Mouse (Mus musculus): ENCODE data around the gene Mtx3. TPM values are rescaled to one million over a fixed set of nuclear protein-coding genes. Genes with fewer than 3 reads are reported as not detected.

Gene Mtx3
- polyA plus RNA-seq, 1 experiment = 2.5 TPM

- H3K27me3 ChIP-seq (ENCODE audit: control insufficient read depth, insufficient read depth, low read length) = no peaks in the 10 kb centered on the region
- TF ChIP-seq POLR2A (IDR thresholded peaks at IDR 0.05; ENCODE audit: low read depth, low read length) (no peak), CTCF (IDR thresholded peaks at IDR 0.05; ENCODE audit: extremely low read depth, insufficient read length, insufficient replicate concordance, low read depth, low read length) (no peak)
- H3K4me1 ChIP-seq (ENCODE audit: control insufficient read depth, insufficient read depth, insufficient read length, low read length) = peaks cover 11% of the 10 kb centered on the region; the same call in 1 of the 2 replicates
- no peaks in the 10 kb centered on the region for H3K36me3 ChIP-seq (ENCODE audit: control insufficient read depth, insufficient read depth, low read length)
- WGBS = 80% methylated on average over 9 of the region's 9 CpGs
- H3K27ac ChIP-seq (ENCODE audit: insufficient read depth, low read depth, low read length) = no peak overlapping the region
- no peak overlapping the region for H3K4me3 ChIP-seq (ENCODE audit: low read depth, low read length)
These were observed 37.9 kb downstream of the Mtx3 start for GRCm38 (mm10) chr13:92882271-92882985.

- TF ChIP-seq CTCF (IDR thresholded peaks at IDR 0.05; ENCODE audit: extremely low read depth, insufficient read length, insufficient replicate concordance, low read depth, low read length) (no peak), POLR2A (IDR thresholded peaks at IDR 0.05; ENCODE audit: low read depth, low read length) (no peak)
- 87% methylated on average over 7 of the region's 7 CpGs for WGBS
- H3K27ac ChIP-seq (ENCODE audit: insufficient read depth, low read depth, low read length) = no peak overlapping the region
- no peaks in the 10 kb centered on the region for H3K36me3 ChIP-seq (ENCODE audit: control insufficient read depth, insufficient read depth, low read length)
- H3K4me1 ChIP-seq (ENCODE audit: control insufficient read depth, insufficient read depth, insufficient read length, low read length) = peaks cover 11% of the 10 kb centered on the region; the same call in 1 of the 2 replicates
- no peak overlapping the region for H3K4me3 ChIP-seq (ENCODE audit: low read depth, low read length)
- no peaks in the 10 kb centered on the region for H3K27me3 ChIP-seq (ENCODE audit: control insufficient read depth, insufficient read depth, low read length)
These were observed 38.6 kb downstream of the Mtx3 start for GRCm38 (mm10) chr13:92882986-92883720.

DNA sequence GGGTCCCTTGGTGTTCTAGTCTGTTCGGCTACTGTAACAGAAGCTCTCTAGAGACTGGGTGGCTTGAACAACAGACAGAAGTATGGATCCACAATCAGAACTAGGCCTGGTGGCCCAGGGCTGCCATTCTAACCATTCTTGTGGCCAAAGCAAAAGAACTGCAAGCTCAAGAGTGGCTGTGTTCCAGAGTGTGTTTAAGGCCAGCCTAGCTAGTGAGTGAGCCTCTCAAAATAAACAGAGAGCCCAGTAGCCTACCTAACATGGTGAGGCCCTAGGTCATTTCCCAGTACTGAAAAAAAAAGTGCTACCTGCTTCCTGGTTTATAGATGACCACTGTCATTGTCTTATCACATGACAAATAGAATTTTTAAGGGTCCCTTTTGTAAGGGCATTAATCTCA lies 39.6 kb downstream of the Mtx3 start:
- Histone ChIP-seq H3K27me3 (ENCODE audit: control insufficient read depth, insufficient read depth, low read length) (no peaks in the 10 kb centered on the region), H3K4me3 (ENCODE audit: low read depth, low read length) (no peak overlapping the region), H3K36me3 (ENCODE audit: control insufficient read depth, insufficient read depth, low read length) (no peaks in the 10 kb centered on the region), H3K4me1 (ENCODE audit: control insufficient read depth, insufficient read depth, insufficient read length, low read length) (peaks cover 11% of the 10 kb centered on the region; the same call in 1 of the 2 replicates), H3K27ac (ENCODE audit: insufficient read depth, low read depth, low read length) (no peak overlapping the region)
- 88% methylated on average over 1 of the region's 1 CpGs for WGBS
- TF ChIP-seq CTCF (IDR thresholded peaks at IDR 0.05; ENCODE audit: extremely low read depth, insufficient read length, insufficient replicate concordance, low read depth, low read length) (no peak), POLR2A (IDR thresholded peaks at IDR 0.05; ENCODE audit: low read depth, low read length) (no peak)

DNA sequence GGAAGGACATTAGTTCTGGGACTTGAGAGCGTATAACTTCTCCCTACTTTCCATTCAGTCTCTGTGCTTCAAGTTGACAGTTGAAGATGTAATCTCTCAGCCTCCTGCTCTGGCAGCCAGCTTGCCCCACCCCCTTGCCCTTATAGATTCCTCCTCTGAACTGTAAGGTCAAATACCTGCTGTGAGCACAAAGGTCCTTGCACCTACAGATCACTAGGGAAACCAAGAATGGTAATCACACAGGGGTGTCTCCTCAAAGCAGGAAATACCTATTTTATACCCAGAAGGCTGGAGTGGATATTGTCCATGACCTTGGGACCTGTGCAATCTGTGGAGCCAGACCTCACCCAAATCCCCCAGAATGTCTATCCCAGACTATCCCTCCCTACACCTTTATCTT lies 40.4 kb downstream of the Mtx3 start:
- Histone ChIP-seq H3K27me3 (ENCODE audit: control insufficient read depth, insufficient read depth, low read length) (no peaks in the 10 kb centered on the region), H3K27ac (ENCODE audit: insufficient read depth, low read depth, low read length) (no peak overlapping the region), H3K4me1 (ENCODE audit: control insufficient read depth, insufficient read depth, insufficient read length, low read length) (peaks cover 11% of the 10 kb centered on the region; the same call in 1 of the 2 replicates), H3K4me3 (ENCODE audit: low read depth, low read length) (no peak overlapping the region), H3K36me3 (ENCODE audit: control insufficient read depth, insufficient read depth, low read length) (no peaks in the 10 kb centered on the region)
- 31% methylated on average over 1 of the region's 1 CpGs for WGBS
- TF ChIP-seq POLR2A (IDR thresholded peaks at IDR 0.05; ENCODE audit: low read depth, low read length) = no peak
- no peak for TF ChIP-seq CTCF (IDR thresholded peaks at IDR 0.05; ENCODE audit: extremely low read depth, insufficient read length, insufficient replicate concordance, low read depth, low read length)

DNA sequence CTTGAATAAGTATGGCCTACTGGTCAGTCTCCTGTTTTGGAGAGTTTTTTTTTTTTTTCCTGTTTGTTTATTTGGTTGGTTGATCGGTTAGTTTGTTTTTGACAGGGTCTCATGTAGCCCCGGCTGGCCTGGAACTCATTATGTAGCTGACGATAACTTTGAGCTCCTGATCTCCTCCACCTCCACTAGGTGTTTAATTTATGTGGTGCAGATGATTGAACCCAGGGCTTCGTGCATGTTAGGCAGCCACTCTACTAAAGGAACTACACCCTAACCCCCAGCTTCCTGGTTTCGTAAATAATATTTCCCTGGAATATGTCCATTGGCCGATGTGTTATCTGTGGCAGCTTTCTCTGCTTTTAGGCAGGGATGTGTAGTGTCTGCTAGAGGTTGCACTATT lies 54.5 kb downstream of the Mtx3 start:
- no peaks in the 10 kb centered on the region for H3K4me1 ChIP-seq (ENCODE audit: control insufficient read depth, insufficient read depth, insufficient read length, low read length)
- no peaks in the 10 kb centered on the region for H3K36me3 ChIP-seq (ENCODE audit: control insufficient read depth, insufficient read depth, low read length)
- H3K27ac ChIP-seq (ENCODE audit: insufficient read depth, low read depth, low read length) = no peak overlapping the region
- WGBS = 72% methylated on average over 6 of the region's 6 CpGs
- no peaks in the 10 kb centered on the region for H3K27me3 ChIP-seq (ENCODE audit: control insufficient read depth, insufficient read depth, low read length)
- TF ChIP-seq POLR2A (IDR thresholded peaks at IDR 0.05; ENCODE audit: low read depth, low read length) (no peak), CTCF (IDR thresholded peaks at IDR 0.05; ENCODE audit: extremely low read depth, insufficient read length, insufficient replicate concordance, low read depth, low read length) (no peak)
- H3K4me3 ChIP-seq (ENCODE audit: low read depth, low read length) = no peak overlapping the region

DNA sequence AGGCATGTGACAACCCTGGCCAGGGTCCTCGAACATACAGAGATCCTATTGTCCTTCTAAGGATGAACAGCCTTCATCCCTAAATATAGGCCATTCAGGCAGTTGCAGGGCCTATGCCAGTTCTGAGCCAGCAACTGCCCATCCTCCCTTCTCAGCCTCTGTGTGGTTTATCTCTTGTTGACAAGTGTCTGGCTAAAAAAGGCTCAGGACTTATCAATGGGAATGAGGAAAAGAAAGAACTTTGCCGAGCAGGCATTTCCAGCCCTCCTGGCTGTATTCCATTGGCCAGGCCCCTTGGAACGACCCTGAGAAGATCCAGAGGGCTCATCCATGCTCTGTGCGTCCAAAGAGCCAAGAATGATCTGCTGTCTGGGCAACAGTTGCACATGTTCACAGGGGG lies 58.7 kb downstream of the Mtx3 start:
- 36% methylated on average over 4 of the region's 4 CpGs for WGBS
- Histone ChIP-seq H3K4me1 (ENCODE audit: control insufficient read depth, insufficient read depth, insufficient read length, low read length) (no peaks in the 10 kb centered on the region), H3K27ac (ENCODE audit: insufficient read depth, low read depth, low read length) (no peak overlapping the region), H3K36me3 (ENCODE audit: control insufficient read depth, insufficient read depth, low read length) (no peaks in the 10 kb centered on the region), H3K4me3 (ENCODE audit: low read depth, low read length) (no peak overlapping the region), H3K27me3 (ENCODE audit: control insufficient read depth, insufficient read depth, low read length) (no peaks in the 10 kb centered on the region)
- TF ChIP-seq CTCF (IDR thresholded peaks at IDR 0.05; ENCODE audit: extremely low read depth, insufficient read length, insufficient replicate concordance, low read depth, low read length) (no peak), POLR2A (IDR thresholded peaks at IDR 0.05; ENCODE audit: low read depth, low read length) (no peak)

DNA sequence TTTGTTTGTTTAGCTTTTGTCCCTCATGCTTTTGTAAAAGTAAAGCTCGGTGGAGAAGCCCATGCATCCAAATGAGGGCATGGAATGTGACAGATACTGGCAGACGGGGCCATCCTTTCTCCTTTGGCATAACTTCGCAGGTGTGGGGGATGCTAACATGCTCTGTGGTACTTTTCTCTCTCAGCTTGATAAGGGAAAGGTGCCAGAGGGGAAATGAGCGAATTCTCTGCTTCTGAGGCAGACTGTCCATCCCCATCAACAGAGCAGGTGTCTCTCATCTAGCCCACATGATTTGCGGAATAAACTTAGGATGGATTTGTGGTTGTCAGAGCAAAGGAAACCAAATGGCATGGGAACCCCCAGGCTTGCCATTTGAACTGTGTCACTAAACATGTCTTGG lies 61.4 kb downstream of the Mtx3 start:
- no peaks in the 10 kb centered on the region for H3K27me3 ChIP-seq (ENCODE audit: control insufficient read depth, insufficient read depth, low read length)
- no peaks in the 10 kb centered on the region for H3K4me1 ChIP-seq (ENCODE audit: control insufficient read depth, insufficient read depth, insufficient read length, low read length)
- no peak overlapping the region for H3K4me3 ChIP-seq (ENCODE audit: low read depth, low read length)
- no peaks in the 10 kb centered on the region for H3K36me3 ChIP-seq (ENCODE audit: control insufficient read depth, insufficient read depth, low read length)
- TF ChIP-seq CTCF (IDR thresholded peaks at IDR 0.05; ENCODE audit: extremely low read depth, insufficient read length, insufficient replicate concordance, low read depth, low read length) (no peak), POLR2A (IDR thresholded peaks at IDR 0.05; ENCODE audit: low read depth, low read length) (no peak)
- 81% methylated on average over 5 of the region's 5 CpGs for WGBS
- H3K27ac ChIP-seq (ENCODE audit: insufficient read depth, low read depth, low read length) = no peak overlapping the region

Measured in small intestine, adult 2 months (tissue).